Mouse (Mus musculus) midbrain, postnatal 0 days (tissue): ENCODE measurements around the gene Fgfbp3. TPM values are rescaled to one million over a fixed set of nuclear protein-coding genes. Genes with fewer than 3 reads are reported as not detected.
"Not testable (repeated sequence)": the region's sequence is repeated elsewhere in the genome, so short reads cannot be mapped to it uniquely, and the experiment has no call there.

Source experiments
- ATAC-seq: fragments of 200-750 bp; cut with Nextera tagmentation; 2 replicates; pipeline ENCODE4 v1.8.0; 2017; ENCODE audit warnings: moderate number of reproducible peaks, mild to moderate bottlenecking, moderate TSS enrichment, moderate library complexity; ENCODE audit not compliant: low FRiP score
- DNase-seq: peaks from one replicate; pipeline ENCODE4 v3.0.0-alpha.2; 2015; ENCODE audit warnings: low spot score
- H3K27ac ChIP-seq: fragments of 300-500 bp; sonication (generic); 2 replicates; pipeline ENCODE4 v1.5.1; 2014; ENCODE audit warnings: low read depth, mild to moderate bottlenecking, low read length, mixed read lengths
- H3K27me3 ChIP-seq: fragments of 300-500 bp; sonication (generic); 2 replicates; pipeline ENCODE4 v1.6.1; 2014; ENCODE audit warnings: low read length, control low read depth, mixed read lengths; ENCODE audit not compliant: insufficient read depth
- H3K36me3 ChIP-seq: fragments of 300-500 bp; sonication (generic); 2 replicates; pipeline ENCODE4 v1.6.1; 2014; ENCODE audit warnings: low read length, control low read depth, mixed read lengths; ENCODE audit not compliant: insufficient read depth
- H3K4me1 ChIP-seq: fragments of 300-500 bp; sonication (generic); 2 replicates; pipeline ENCODE4 v1.6.1; 2014; ENCODE audit warnings: mild to moderate bottlenecking, control low read depth, antibody characterized with exemption, low read length, mixed read lengths; ENCODE audit not compliant: insufficient read depth
- H3K4me2 ChIP-seq: fragments of 300-500 bp; sonication (generic); 2 replicates; pipeline ENCODE4 v1.6.1; 2014; ENCODE audit warnings: low read depth, mild to moderate bottlenecking, low read length, mixed read lengths; ENCODE audit not compliant: poor library complexity, severe bottlenecking
- H3K4me3 ChIP-seq: fragments of 300-500 bp; sonication (generic); 2 replicates; pipeline ENCODE4 v1.5.1; 2014; ENCODE audit warnings: low read depth, mild to moderate bottlenecking, low read length, moderate library complexity
- H3K9ac ChIP-seq: fragments of 300-500 bp; sonication (generic); replicated peaks from 2 replicates; pipeline ENCODE4 v1.6.1; 2014; ENCODE audit warnings: mild to moderate bottlenecking, low read length, moderate library complexity, mixed read lengths; ENCODE audit not compliant: poor library complexity, severe bottlenecking
- H3K9me3 ChIP-seq: fragments of 300-500 bp; sonication (generic); 2 replicates; pipeline ENCODE4 v1.6.1; 2016; ENCODE audit warnings: low read length, control low read depth
- CTCF ChIP-seq: IDR thresholded peaks from 2 replicates; pipeline ENCODE4 v1.5.1; 2016; ENCODE audit warnings: antibody characterized with exemption, mild to moderate bottlenecking
- WGBS: fragments of 180-500 bp; shearing (Covaris S2); extraction: QIAGEN DNeasy Blood & Tissue Kit; methylation state at CpG from one replicate; pipeline ENCODE4 v1.1.7; 2014; 5-methylcytosine and 5-hydroxymethylcytosine counted together
- polyA plus RNA-seq: library from polyadenylated mRNA; unstranded; fragments of >200 nt; fragmentation: Nextera tagmentation; extraction: Ambion mirVana; gene quantifications from 2 replicates; pipeline ENCODE4 v1.2.1, GENCODE M21; 2015
- total RNA-seq: library from RNA; depleted of rRNA; stranded (reverse); fragments of >200 nt; gene quantifications from 2 replicates; pipeline ENCODE4 v1.2.3, GENCODE M21; 2014; rRNA removed

Gene Fgfbp3
- total RNA-seq (30.4 and 36.0 TPM in 2 replicates), polyA plus RNA-seq (28.7 and 30.5 TPM in 2 replicates)

- Histone ChIP-seq H3K4me1 (peaks cover 2% of the 10 kb centered on the region; the same call in 1 of the 2 replicates), H3K36me3 (no peaks in the 10 kb centered on the region), H3K4me3 (peak within 1 kb of the TSS; percentile 67), H3K9ac (peak within 1 kb of the TSS; percentile 79), H3K4me2 (peak within 1 kb of the TSS; percentile 69), H3K27ac (peak within 1 kb of the TSS; percentile 85), H3K27me3 (no peaks in the 10 kb centered on the region), H3K9me3 (no peaks in the 10 kb centered on the region)
- whole genome bisulfite sequencing = 3% methylated on average over 12 of the region's 12 CpGs
- 0 out of 2 replicates have a peak, but pooled peaks have one; percentile 15 for ATAC-seq
- no peak for TF ChIP-seq CTCF
- peak; percentile 22 for DNase-seq
Observed at GRCm38 (mm10) chr19:36919466-36919865, at the start of gene Fgfbp3. Gene Fgfbp3 (minus strand): TSS chr19:36919615.

GRCm38 (mm10) chr19:36962544-36963260, 43.3 kb upstream of the Fgfbp3 start:
- not testable (repeated sequence) for H3K9ac ChIP-seq, ATAC-seq, H3K36me3 ChIP-seq, H3K9me3 ChIP-seq, H3K4me3 ChIP-seq, H3K4me2 ChIP-seq, DNase-seq, H3K27me3 ChIP-seq, H3K4me1 ChIP-seq, H3K27ac ChIP-seq
- WGBS = 90% methylated on average over 6 of the region's 6 CpGs

GRCm38 (mm10) chr19:36961320-36961719, 41.9 kb upstream of the Fgfbp3 start:
- Histone ChIP-seq H3K4me1 (no peaks in the 10 kb centered on the region), H3K9ac (no peak overlapping the region), H3K4me2 (no peak overlapping the region), H3K4me3 (no peak overlapping the region), H3K36me3 (peaks cover 3% of the 10 kb centered on the region; the same call in 1 of the 2 replicates), H3K27ac (no peak overlapping the region), H3K27me3 (no peaks in the 10 kb centered on the region), H3K9me3 (no peaks in the 10 kb centered on the region)
- ATAC-seq (no peak), DNase-seq (no peak)
- whole genome bisulfite sequencing = 97% methylated on average over 1 of the region's 1 CpGs
- no peak for TF ChIP-seq CTCF

- Histone ChIP-seq H3K4me3 (no peak overlapping the region), H3K27me3 (no peaks in the 10 kb centered on the region), H3K27ac (no peak overlapping the region), H3K9me3 (no peaks in the 10 kb centered on the region), H3K4me1 (no peaks in the 10 kb centered on the region), H3K9ac (no peak overlapping the region), H3K4me2 (no peak overlapping the region), H3K36me3 (peaks cover 3% of the 10 kb centered on the region; the same call in 1 of the 2 replicates)
- WGBS = 93% methylated on average over 4 of the region's 4 CpGs
- TF ChIP-seq CTCF = no peak
- ATAC-seq (no peak), DNase-seq (no peak)
Observed at GRCm38 (mm10) chr19:36958331-36958730, 38.9 kb upstream of the Fgfbp3 start.

- Histone ChIP-seq H3K36me3 (no peaks in the 10 kb centered on the region; the same call in 1 of the 2 replicates), H3K4me1 (no peaks in the 10 kb centered on the region), H3K27me3 (no peaks in the 10 kb centered on the region), H3K4me3 (no peak overlapping the region), H3K9ac (no peak overlapping the region), H3K27ac (no peak overlapping the region), H3K9me3 (no peaks in the 10 kb centered on the region), H3K4me2 (no peak overlapping the region)
- WGBS = 57% methylated on average over 4 of the region's 4 CpGs
- no peak for ATAC-seq
- no peak for TF ChIP-seq CTCF
- no peak for DNase-seq
Observed at GRCm38 (mm10) chr19:36953637-36954206, 34.3 kb upstream of the Fgfbp3 start.

- ATAC-seq (no peak), DNase-seq (no peak)
- H3K4me2 ChIP-seq = no peak overlapping the region
- no peak overlapping the region for H3K4me3 ChIP-seq
- no peak overlapping the region for H3K9ac ChIP-seq
- H3K36me3 ChIP-seq = no peaks in the 10 kb centered on the region
- no peaks in the 10 kb centered on the region for H3K4me1 ChIP-seq
- H3K27me3 ChIP-seq = no peaks in the 10 kb centered on the region
- no peak overlapping the region for H3K27ac ChIP-seq
- no peak for TF ChIP-seq CTCF
- no peaks in the 10 kb centered on the region for H3K9me3 ChIP-seq
- 97% methylated on average over 1 of the region's 1 CpGs for WGBS
Observed at GRCm38 (mm10) chr19:36940064-36940463, 20.6 kb upstream of the Fgfbp3 start.
